Mouse (Mus musculus) C2C12 (cell line): Measurements from ENCODE around the gene Etl4. TPM values are rescaled to one million over a fixed set of nuclear protein-coding genes. Genes with fewer than 3 reads are reported as not detected.

ENCODE experiments used
- H3K27me3 ChIP-seq: one replicate; pipeline ENCODE4 v1.6.1; 2011; ENCODE audit not compliant: control insufficient read depth, insufficient read depth, insufficient read length
- H3K36me3 ChIP-seq: one replicate; pipeline ENCODE4 v1.6.1; 2011; ENCODE audit not compliant: control insufficient read depth, insufficient read depth
- H3K4me3 ChIP-seq: one replicate; pipeline ENCODE4 v1.5.1; 2011; ENCODE audit warnings: mild to moderate bottlenecking, control low read depth; ENCODE audit not compliant: poor library complexity, insufficient read depth, severe bottlenecking
- H3K79me2 ChIP-seq: one replicate; pipeline ENCODE4 v1.6.1; 2011; ENCODE audit not compliant: control insufficient read depth, insufficient read depth
- H3K79me3 ChIP-seq: one replicate; pipeline ENCODE4 v1.6.1; 2011; ENCODE audit warnings: low read depth, control low read depth
- H3ac ChIP-seq: one replicate; pipeline ENCODE3; 2011; ENCODE audit warnings: low read depth; ENCODE audit not compliant: control insufficient read depth, insufficient read length
- CEBPB ChIP-seq: IDR thresholded peaks from one replicate; pipeline ENCODE4 v1.6.1; 2011; ENCODE audit warnings: low read depth, mild to moderate bottlenecking, control low read depth, moderate library complexity
- CTCF ChIP-seq: IDR thresholded peaks from one replicate; pipeline ENCODE4 v1.5.1; 2011; ENCODE audit not compliant: control insufficient read depth, insufficient read depth, insufficient read length
- FOSL1 ChIP-seq: IDR thresholded peaks from one replicate; pipeline ENCODE4 v1.8.0; 2011; ENCODE audit warnings: mild to moderate bottlenecking, low read length; ENCODE audit not compliant: poor library complexity, insufficient read depth, severe bottlenecking
- MAX ChIP-seq: IDR thresholded peaks from one replicate; pipeline ENCODE4 v1.6.1; 2011; ENCODE audit warnings: mild to moderate bottlenecking, control low read depth
- MYOD1 ChIP-seq: IDR thresholded peaks from one replicate; pipeline ENCODE4 v1.6.1; 2011; ENCODE audit warnings: low read depth; ENCODE audit not compliant: control insufficient read depth, insufficient read length
- MYOG ChIP-seq: IDR thresholded peaks from one replicate; pipeline ENCODE4 v1.6.1; 2011; ENCODE audit not compliant: control insufficient read depth, insufficient read length; ENCODE audit errors: extremely low read depth
- USF1 ChIP-seq: IDR thresholded peaks from one replicate; pipeline ENCODE4 v1.6.1; 2011; ENCODE audit warnings: low read depth, mild to moderate bottlenecking, control low read depth, moderate library complexity
- polyA plus RNA-seq: library from polyadenylated mRNA; unstranded; fragments of >200 nt; fragmentation: generic; extraction: Trizol; gene quantifications from one replicate; pipeline ENCODE4 v1.2.1, GENCODE M21; 2012; ENCODE audit warnings: missing spikeins

Gene Etl4
- polyA plus RNA-seq, 1 experiment, result 3.9 TPM

- Histone ChIP-seq H3K79me3 (no peaks in the 10 kb centered on the region), H3ac (no peak overlapping the region), H3K27me3 (no peaks in the 10 kb centered on the region), H3K36me3 (no peaks in the 10 kb centered on the region), H3K79me2 (no peaks in the 10 kb centered on the region), H3K4me3 (no peak overlapping the region)
- TF ChIP-seq CTCF (no peak), MAX (no peak), MYOD1 (no peak), USF1 (no peak), FOSL1 (no peak), CEBPB (no peak), MYOG (no peak)
These were observed 859.1 kb downstream of the Etl4 start for GRCm38 (mm10) chr2:20768681-20769080.

- H3K36me3 ChIP-seq, result no peaks in the 10 kb centered on the region
- no peak overlapping the region for H3K4me3 ChIP-seq
- no peak overlapping the region for H3ac ChIP-seq
- no peaks in the 10 kb centered on the region for H3K79me3 ChIP-seq
- H3K27me3 ChIP-seq, result no peaks in the 10 kb centered on the region
- H3K79me2 ChIP-seq, result no peaks in the 10 kb centered on the region
- no peak for TF ChIP-seq MYOD1
- no peak for TF ChIP-seq CTCF
- no peak for TF ChIP-seq MYOG
- no peak for TF ChIP-seq FOSL1
- no peak for TF ChIP-seq MAX
- TF ChIP-seq CEBPB, result no peak
- no peak for TF ChIP-seq USF1
These were observed 860.6 kb downstream of the Etl4 start for GRCm38 (mm10) chr2:20770171-20770570.

- Histone ChIP-seq H3K79me3 (no peaks in the 10 kb centered on the region), H3ac (no peak overlapping the region), H3K4me3 (no peak overlapping the region), H3K27me3 (no peaks in the 10 kb centered on the region), H3K36me3 (no peaks in the 10 kb centered on the region), H3K79me2 (no peaks in the 10 kb centered on the region)
- TF ChIP-seq MYOG, result no peak
- no peak for TF ChIP-seq CTCF
- TF ChIP-seq MYOD1, result no peak
- TF ChIP-seq USF1, result no peak
- no peak for TF ChIP-seq CEBPB
- TF ChIP-seq FOSL1, result no peak
- no peak for TF ChIP-seq MAX
These were observed 864.9 kb downstream of the Etl4 start for GRCm38 (mm10) chr2:20774462-20774861.

- TF ChIP-seq USF1, result no peak
- no peak for TF ChIP-seq MAX
- no peak for TF ChIP-seq MYOG
- TF ChIP-seq MYOD1, result no peak
- TF ChIP-seq FOSL1, result no peak
- no peak for TF ChIP-seq CTCF
- TF ChIP-seq CEBPB, result no peak
- Histone ChIP-seq H3K27me3 (no peaks in the 10 kb centered on the region), H3K4me3 (no peak overlapping the region), H3ac (no peak overlapping the region), H3K79me3 (no peaks in the 10 kb centered on the region), H3K79me2 (no peaks in the 10 kb centered on the region), H3K36me3 (no peaks in the 10 kb centered on the region)
These were observed 866.7 kb downstream of the Etl4 start for GRCm38 (mm10) chr2:20776171-20776704.

- TF ChIP-seq USF1 (no peak), CEBPB (no peak), CTCF (no peak), MYOD1 (no peak), FOSL1 (no peak), MAX (no peak), MYOG (no peak)
- no peaks in the 10 kb centered on the region for H3K79me3 ChIP-seq
- no peaks in the 10 kb centered on the region for H3K27me3 ChIP-seq
- H3K4me3 ChIP-seq, result no peak overlapping the region
- no peak overlapping the region for H3ac ChIP-seq
- H3K36me3 ChIP-seq, result no peaks in the 10 kb centered on the region
- no peaks in the 10 kb centered on the region for H3K79me2 ChIP-seq
These were observed 868.4 kb downstream of the Etl4 start for GRCm38 (mm10) chr2:20777931-20778330.
